Mouse (Mus musculus) forebrain, embryonic 11.5 days (tissue): ENCODE data around the gene Chil5. TPM values are rescaled to one million over a fixed set of nuclear protein-coding genes. Genes with fewer than 3 reads are reported as not detected.
"Not testable (repeated sequence)": the region's sequence is repeated elsewhere in the genome, so short reads cannot be mapped to it uniquely, and the experiment has no call there.

Experiments used
- ATAC-seq: fragments of 200-750 bp; cut with Nextera tagmentation; replicated peaks from 2 replicates; pipeline ENCODE4 v1.8.0; 2017; ENCODE audit warnings: moderate TSS enrichment; ENCODE audit not compliant: low FRiP score
- DNase-seq: peaks from one replicate; pipeline ENCODE4 v3.0.0-alpha.2; 2017; ENCODE audit warnings: low spot score
- H3K27ac ChIP-seq: fragments of 300-500 bp; sonication (generic); 2 replicates; pipeline ENCODE4 v1.5.1; 2014; ENCODE audit warnings: low read depth, low read length
- H3K27me3 ChIP-seq: fragments of 300-500 bp; sonication (generic); 2 replicates; pipeline ENCODE4 v1.6.1; 2014; ENCODE audit warnings: mild to moderate bottlenecking, low read length, mixed read lengths; ENCODE audit not compliant: control insufficient read depth, insufficient read depth
- H3K36me3 ChIP-seq: fragments of 300-500 bp; sonication (generic); 2 replicates; pipeline ENCODE4 v1.6.1; 2014; ENCODE audit warnings: mild to moderate bottlenecking, low read length, moderate library complexity, mixed read lengths; ENCODE audit not compliant: control insufficient read depth, insufficient read depth
- H3K4me1 ChIP-seq: fragments of 300-500 bp; sonication (generic); replicated peaks from 2 replicates; pipeline ENCODE4 v1.6.1; 2014; ENCODE audit warnings: low read length, mixed read lengths; ENCODE audit not compliant: control insufficient read depth, insufficient read depth
- H3K4me2 ChIP-seq: fragments of 300-500 bp; sonication (generic); 2 replicates; pipeline ENCODE4 v1.6.1; 2014; ENCODE audit warnings: low read depth, mild to moderate bottlenecking, low read length, moderate library complexity, mixed read lengths; ENCODE audit not compliant: severe bottlenecking
- H3K4me3 ChIP-seq: fragments of 300-500 bp; sonication (generic); 2 replicates; pipeline ENCODE4 v1.5.1; 2014; ENCODE audit warnings: low read depth, low read length
- H3K9ac ChIP-seq: fragments of 300-500 bp; sonication (generic); 2 replicates; pipeline ENCODE4 v1.6.1; 2014; ENCODE audit warnings: low read length
- H3K9me3 ChIP-seq: fragments of 300-500 bp; sonication (generic); 2 replicates; pipeline ENCODE4 v1.6.1; 2016; ENCODE audit warnings: low read length, mixed read lengths; ENCODE audit not compliant: control insufficient read depth
- WGBS: fragments of 180-500 bp; shearing (Covaris S2); extraction: QIAGEN DNeasy Blood & Tissue Kit; methylation state at CpG from one replicate; pipeline ENCODE4 v1.1.7; 2014; 5-methylcytosine and 5-hydroxymethylcytosine counted together
- polyA plus RNA-seq: library from polyadenylated mRNA; unstranded; fragments of >200 nt; fragmentation: Nextera tagmentation; extraction: Ambion mirVana; gene quantifications from 2 replicates; pipeline ENCODE4 v1.2.1, GENCODE M21; 2014

Chil5 gene
- polyA plus RNA-seq = not detected in 2 replicates

- Histone ChIP-seq H3K4me1 (no peaks in the 10 kb centered on the region), H3K27ac (no peak within 1 kb of the TSS), H3K4me3 (no peak within 1 kb of the TSS), H3K9me3 (no peaks in the 10 kb centered on the region), H3K4me2 (no peak within 1 kb of the TSS), H3K9ac (no peak within 1 kb of the TSS), H3K27me3 (no peaks in the 10 kb centered on the region), H3K36me3 (no peaks in the 10 kb centered on the region)
- 89% methylated on average over 1 of the region's 1 CpGs for WGBS
- DNase-seq (no peak), ATAC-seq (no peak)
Observed at GRCm38 (mm10) chr3:106032781-106033180, at the start of gene Chil5. Gene Chil5 (minus strand): TSS chr3:106032814.

GRCm38 (mm10) chr3:106074824-106075223, 42.2 kb upstream of the Chil5 start:
- no peak for DNase-seq
- WGBS = 81% methylated on average over 1 of the region's 1 CpGs
- ATAC-seq = no peak

GRCm38 (mm10) chr3:106070994-106071393, 38.4 kb upstream of the Chil5 start:
- no peak for ATAC-seq
- no peaks in the 10 kb centered on the region for H3K9me3 ChIP-seq
- H3K9ac ChIP-seq = no peak overlapping the region
- no peak overlapping the region for H3K4me2 ChIP-seq
- H3K36me3 ChIP-seq = no peaks in the 10 kb centered on the region
- 93% methylated on average over 2 of the region's 2 CpGs for WGBS
- DNase-seq = no peak
- H3K27me3 ChIP-seq = no peaks in the 10 kb centered on the region
- H3K27ac ChIP-seq = no peak overlapping the region
- H3K4me3 ChIP-seq = no peak overlapping the region
- no peaks in the 10 kb centered on the region for H3K4me1 ChIP-seq

More at GRCm38 (mm10) chr3:106074824-106075223, 42.2 kb upstream of the Chil5 start:
- Histone ChIP-seq H3K27me3 (no peaks in the 10 kb centered on the region), H3K4me2 (no peak overlapping the region), H3K27ac (no peak overlapping the region), H3K4me1 (no peaks in the 10 kb centered on the region), H3K36me3 (no peaks in the 10 kb centered on the region), H3K9ac (no peak overlapping the region), H3K9me3 (no peaks in the 10 kb centered on the region), H3K4me3 (no peak overlapping the region)

- H3K4me1 ChIP-seq, H3K27ac ChIP-seq, H3K4me3 ChIP-seq, DNase-seq, ATAC-seq, H3K4me2 ChIP-seq, H3K9me3 ChIP-seq, H3K27me3 ChIP-seq, H3K36me3 ChIP-seq, H3K9ac ChIP-seq: not testable (repeated sequence)
- 46% methylated on average over 5 of the region's 5 CpGs for WGBS
Observed at GRCm38 (mm10) chr3:106067707-106068106, 35.1 kb upstream of the Chil5 start.

- ATAC-seq = no peak
- DNase-seq = no peak
- Histone ChIP-seq H3K4me1 (no peaks in the 10 kb centered on the region), H3K9ac (no peak overlapping the region), H3K4me2 (no peak overlapping the region), H3K36me3 (no peaks in the 10 kb centered on the region), H3K4me3 (no peak overlapping the region), H3K27me3 (no peaks in the 10 kb centered on the region), H3K9me3 (no peaks in the 10 kb centered on the region), H3K27ac (no peak overlapping the region)
- WGBS = 81% methylated on average over 3 of the region's 3 CpGs
Observed at GRCm38 (mm10) chr3:106057966-106058365, 25.4 kb upstream of the Chil5 start.

- Histone ChIP-seq H3K4me3 (no peak overlapping the region), H3K27me3 (no peaks in the 10 kb centered on the region), H3K9me3 (no peaks in the 10 kb centered on the region), H3K27ac (no peak overlapping the region), H3K4me1 (no peaks in the 10 kb centered on the region), H3K4me2 (no peak overlapping the region), H3K9ac (no peak overlapping the region), H3K36me3 (no peaks in the 10 kb centered on the region)
- ATAC-seq = no peak
- WGBS = 75% methylated on average over 18 of the region's 18 CpGs
- no peak for DNase-seq
Observed at GRCm38 (mm10) chr3:106051896-106052295, 19.3 kb upstream of the Chil5 start.

- no peak for ATAC-seq
- no peaks in the 10 kb centered on the region for H3K9me3 ChIP-seq
Observed at GRCm38 (mm10) chr3:106040306-106040705, 7.7 kb upstream of the Chil5 start.

GRCm38 (mm10) chr3:106024135-106024534, 8.5 kb downstream of the Chil5 start:
- no peak overlapping the region for H3K4me2 ChIP-seq
- H3K27me3 ChIP-seq = no peaks in the 10 kb centered on the region
- DNase-seq = no peak
- no peak overlapping the region for H3K27ac ChIP-seq
- no peaks in the 10 kb centered on the region for H3K36me3 ChIP-seq
- H3K9ac ChIP-seq = no peak overlapping the region
- no peak for ATAC-seq
- H3K9me3 ChIP-seq = no peaks in the 10 kb centered on the region
- H3K4me3 ChIP-seq = no peak overlapping the region
- no peaks in the 10 kb centered on the region for H3K4me1 ChIP-seq
- WGBS = 88% methylated on average over 2 of the region's 2 CpGs

More at GRCm38 (mm10) chr3:106040306-106040705, 7.7 kb upstream of the Chil5 start:
- no peak overlapping the region for H3K9ac ChIP-seq
- no peak overlapping the region for H3K27ac ChIP-seq
- no peaks in the 10 kb centered on the region for H3K27me3 ChIP-seq
- no peaks in the 10 kb centered on the region for H3K4me1 ChIP-seq
- 90% methylated on average over 2 of the region's 2 CpGs for WGBS
- no peaks in the 10 kb centered on the region for H3K36me3 ChIP-seq
- DNase-seq = no peak
- no peak overlapping the region for H3K4me3 ChIP-seq
- H3K4me2 ChIP-seq = no peak overlapping the region

GRCm38 (mm10) chr3:106021840-106022239, 10.8 kb downstream of the Chil5 start:
- Histone ChIP-seq H3K27ac (no peak overlapping the region), H3K9ac (no peak overlapping the region), H3K27me3 (no peaks in the 10 kb centered on the region), H3K4me1 (no peaks in the 10 kb centered on the region), H3K4me2 (no peak overlapping the region), H3K4me3 (no peak overlapping the region), H3K9me3 (no peaks in the 10 kb centered on the region), H3K36me3 (no peaks in the 10 kb centered on the region)
- DNase-seq (no peak), ATAC-seq (no peak)
